Mouse (Mus musculus) liver, embryonic 14.5 days (tissue): ENCODE measurements around the gene Btbd9. TPM values are rescaled to one million over a fixed set of nuclear protein-coding genes. Genes with fewer than 3 reads are reported as not detected.

Source experiments
- ATAC-seq: fragments of 200-750 bp; cut with Nextera tagmentation; 2 replicates; pipeline ENCODE4 v1.8.0; 2017; ENCODE audit warnings: moderate number of reproducible peaks, mild to moderate bottlenecking, moderate library complexity; ENCODE audit not compliant: insufficient read depth
- DNase-seq, 3 experiments: peaks; one replicate each; pipeline ENCODE4 v3.0.0-alpha.2; 2012 to 2013; ENCODE audit warnings: low read depth in 3 of 3, low spot score in 3 of 3
- H3K27ac ChIP-seq: fragments of 300-500 bp; sonication (generic); 2 replicates; pipeline ENCODE4 v1.5.1; 2014; ENCODE audit warnings: moderate library complexity, mild to moderate bottlenecking, control low read depth, inconsistent platforms
- H3K27me3 ChIP-seq: fragments of 300-500 bp; sonication (generic); 2 replicates; pipeline ENCODE4 v1.6.1; 2014; ENCODE audit warnings: mild to moderate bottlenecking, low read length, moderate library complexity; ENCODE audit not compliant: control insufficient read depth, insufficient read depth
- H3K36me3 ChIP-seq: fragments of 300-500 bp; sonication (generic); replicated peaks from 2 replicates; pipeline ENCODE4 v1.6.1; 2014; ENCODE audit warnings: low read depth; ENCODE audit not compliant: control insufficient read depth, insufficient read depth
- H3K4me1 ChIP-seq, 2 experiments: fragments of 200-500 bp in 1 of 2; fragments of 300-500 bp in 1 of 2; sonication (generic) in 1 of 2; replicated peaks; 2 replicates each; pipeline ENCODE4 v1.6.1; 2012 to 2014; ENCODE audit warnings: antibody characterized with exemption in 1 of 2, inconsistent platforms in 1 of 2, low read length in 1 of 2; ENCODE audit not compliant: control insufficient read depth in 2 of 2, insufficient read depth in 2 of 2
- H3K4me2 ChIP-seq: fragments of 300-500 bp; sonication (generic); 2 replicates; pipeline ENCODE4 v1.6.1; 2014; ENCODE audit warnings: low read depth, mild to moderate bottlenecking, control low read depth, moderate library complexity
- H3K4me3 ChIP-seq, 2 experiments: fragments of 200-500 bp in 1 of 2; fragments of 300-500 bp in 1 of 2; sonication (generic) in 1 of 2; 2 replicates each; pipeline ENCODE4 v1.5.1; 2012 to 2014; ENCODE audit warnings: low read depth in 2 of 2, low read length in 2 of 2, mild to moderate bottlenecking in 2 of 2, control low read depth in 1 of 2, inconsistent platforms in 1 of 2, moderate library complexity in 1 of 2; ENCODE audit not compliant: insufficient read depth in 1 of 2
- H3K9ac ChIP-seq: fragments of 300-500 bp; sonication (generic); replicated peaks from 2 replicates; pipeline ENCODE4 v1.6.1; 2014; ENCODE audit warnings: mild to moderate bottlenecking, control low read depth, moderate library complexity
- H3K9me3 ChIP-seq: fragments of 300-500 bp; sonication (generic); 2 replicates; pipeline ENCODE4 v1.6.1; 2016; ENCODE audit warnings: low read length, mixed read lengths; ENCODE audit not compliant: control insufficient read depth
- CTCF ChIP-seq: IDR thresholded peaks from 2 replicates; pipeline ENCODE4 v1.5.1; 2016; ENCODE audit warnings: antibody characterized with exemption, low read depth, control low read depth
- EP300 ChIP-seq: IDR thresholded peaks from 2 replicates; pipeline ENCODE4 v1.6.1; 2016; ENCODE audit warnings: antibody characterized with exemption, low read depth
- WGBS: fragments of 180-500 bp; shearing (Covaris S2); extraction: QIAGEN DNeasy Blood & Tissue Kit; methylation state at CpG from one replicate; pipeline ENCODE4 v1.1.7; 2014; ENCODE audit not compliant: insufficient replicate concordance; 5-methylcytosine and 5-hydroxymethylcytosine counted together
- polyA plus RNA-seq, 2 experiments: library from polyadenylated mRNA; depleted of rRNA in 1 of 2; stranded (reverse) in 1 of 2; unstranded in 1 of 2; fragments of >200 nt; fragmentation: Nextera tagmentation in 1 of 2; extraction: Ambion mirVana in 1 of 2; gene quantifications; 2 replicates each; pipeline versions ENCODE4 v1.2.1 to v1.2.3; 2012 to 2014

The Btbd9 gene
- polyA plus RNA-seq, 2 experiments, result 2.7 to 9.6 TPM

- DNase-seq (no peak), ATAC-seq (no peak)
- 51% methylated on average over 3 of the region's 3 CpGs for WGBS
- Histone ChIP-seq H3K4me1 (peaks cover 21 to 34% of the 10 kb centered on the region in 2 experiments), H3K36me3 (no peaks in the 10 kb centered on the region), H3K27ac (no peak overlapping the region), H3K27me3 (no peaks in the 10 kb centered on the region), H3K9me3 (no peaks in the 10 kb centered on the region), H3K9ac (no peak overlapping the region), H3K4me2 (no peak overlapping the region), H3K4me3 (no peak overlapping the region)
- TF ChIP-seq EP300 (no peak), CTCF (no peak)
These were observed 231.3 kb downstream of the Btbd9 start for GRCm38 (mm10) chr17:30345008-30345407.

GRCm38 (mm10) chr17:30343701-30344473 is 232.4 kb downstream of the Btbd9 start:
- no peak overlapping the region for H3K27ac ChIP-seq
- 58% methylated on average over 9 of the region's 9 CpGs for WGBS

GRCm38 (mm10) chr17:30341556-30341955 is 234.7 kb downstream of the Btbd9 start:
- Histone ChIP-seq H3K9ac (no peak overlapping the region), H3K9me3 (no peaks in the 10 kb centered on the region), H3K27ac (no peak overlapping the region), H3K27me3 (no peaks in the 10 kb centered on the region), H3K4me1 (peaks cover 4 to 16% of the 10 kb centered on the region in 2 experiments), H3K36me3 (no peaks in the 10 kb centered on the region), H3K4me2 (no peak overlapping the region), H3K4me3 (no peak overlapping the region)
- WGBS, result 67% methylated on average over 6 of the region's 6 CpGs
- TF ChIP-seq EP300, result no peak
- no peak for TF ChIP-seq CTCF
- no peak for DNase-seq
- ATAC-seq, result no peak

More at GRCm38 (mm10) chr17:30343701-30344473, 232.4 kb downstream of the Btbd9 start:
- Histone ChIP-seq H3K9me3 (no peaks in the 10 kb centered on the region), H3K4me2 (no peak overlapping the region), H3K4me1 (peaks cover 21 to 34% of the 10 kb centered on the region in 2 experiments), H3K4me3 (no peak overlapping the region), H3K9ac (no peak overlapping the region), H3K36me3 (no peaks in the 10 kb centered on the region), H3K27me3 (no peaks in the 10 kb centered on the region)
- no peak for ATAC-seq
- TF ChIP-seq EP300, result no peak
- TF ChIP-seq CTCF, result no peak
- DNase-seq, result no peak

- Histone ChIP-seq H3K27me3 (no peaks in the 10 kb centered on the region), H3K4me3 (no peak overlapping the region), H3K4me2 (no peak overlapping the region), H3K27ac (no peak overlapping the region), H3K4me1 (peaks cover 0 to 16% of the 10 kb centered on the region in 2 experiments; a peak in 2 of 4 replicates), H3K36me3 (no peaks in the 10 kb centered on the region), H3K9me3 (no peaks in the 10 kb centered on the region), H3K9ac (no peak overlapping the region)
- TF ChIP-seq CTCF (peak; percentile 18; the same call in 1 of the 2 replicates), EP300 (no peak)
- no peak for ATAC-seq
- no peak for DNase-seq
- 74% methylated on average over 13 of the region's 13 CpGs for WGBS
These were observed 235.7 kb downstream of the Btbd9 start for GRCm38 (mm10) chr17:30340495-30341126.

- Histone ChIP-seq H3K4me2 (no peak overlapping the region), H3K4me1 (peaks cover 0 to 12% of the 10 kb centered on the region in 2 experiments; a peak in 2 of 4 replicates)
These were observed 237.0 kb downstream of the Btbd9 start for GRCm38 (mm10) chr17:30339317-30339716.

More at GRCm38 (mm10) chr17:30339317-30339716, 237.0 kb downstream of the Btbd9 start:
- H3K27me3 ChIP-seq, result no peaks in the 10 kb centered on the region
- DNase-seq, result no peak
- WGBS, result 70% methylated on average over 5 of the region's 5 CpGs
- no peaks in the 10 kb centered on the region for H3K9me3 ChIP-seq
- no peak overlapping the region for H3K27ac ChIP-seq
- no peak overlapping the region for H3K4me3 ChIP-seq
- no peaks in the 10 kb centered on the region for H3K36me3 ChIP-seq
- ATAC-seq, result no peak
- no peak overlapping the region for H3K9ac ChIP-seq
- TF ChIP-seq EP300 (no peak), CTCF (peak; percentile 34; the same call in 1 of the 2 replicates)
